Mouse (Mus musculus) layer of hippocampus, adult 2 months (tissue): ENCODE results near the gene Tgfbi. TPM values are rescaled to one million over a fixed set of nuclear protein-coding genes. Genes with fewer than 3 reads are reported as not detected.

Experiments used
- DNase-seq, 2 experiments: peaks; one replicate each; pipeline ENCODE4 v3.0.0; 2022; ENCODE audit warnings: low spot score in 2 of 2
- H3K27ac ChIP-seq: fragments of 200-600 bp; 2 replicates; pipeline ENCODE4 v1.8.1; 2022
- H3K4me3 ChIP-seq: fragments of 200-600 bp; 2 replicates; pipeline ENCODE4 v1.8.1; 2022; ENCODE audit warnings: mild to moderate bottlenecking
- CTCF ChIP-seq: fragments of 200-600 bp; conservative IDR thresholded peaks from 2 replicates; pipeline ENCODE4 v1.8.1; 2022; ENCODE audit warnings: antibody characterized with exemption, mild to moderate bottlenecking, moderate library complexity
- total RNA-seq, 2 experiments: library from RNA; stranded (reverse); gene quantifications; 2 replicates each; pipeline ENCODE4 v1.2.3; 2021

Tgfbi gene
- total RNA-seq, 2 experiments from 2014 or later: 3.1 to 3.8 TPM

DNA sequence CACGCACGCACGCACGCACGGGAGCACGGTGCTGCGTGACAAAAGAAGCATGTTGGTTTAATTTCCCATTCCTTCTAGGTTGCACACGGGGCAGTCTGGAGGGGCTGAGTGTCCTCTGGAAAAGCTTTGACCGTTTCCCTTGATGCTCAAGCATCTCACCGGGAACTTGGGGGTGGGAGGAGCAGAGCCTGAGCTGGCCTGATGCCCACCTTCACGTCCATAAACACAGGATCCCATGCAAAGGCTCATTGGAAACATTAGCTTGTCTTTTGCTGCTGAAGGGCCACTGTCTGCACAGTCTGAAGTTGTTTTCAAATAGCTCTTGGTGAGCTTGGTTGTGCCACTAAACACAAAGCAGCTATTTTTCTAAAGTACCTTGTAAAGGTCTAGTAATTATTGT is 2.6 kb upstream of the Tgfbi start:
- Histone ChIP-seq H3K4me3 (no peak overlapping the region), H3K27ac (no peak overlapping the region)
- no peak for TF ChIP-seq CTCF
- DNase-seq: no peak

- Histone ChIP-seq H3K4me3 (no peak overlapping the region), H3K27ac (no peak overlapping the region)
- TF ChIP-seq CTCF: no peak
- DNase-seq: no peak
These were observed 2.1 kb upstream of the Tgfbi start for GRCm38 (mm10) chr13:56607225-56607624.

- no peak for DNase-seq
- no peak for TF ChIP-seq CTCF
These were observed 1.5 kb upstream of the Tgfbi start for GRCm38 (mm10) chr13:56607846-56608245.

GRCm38 (mm10) chr13:56611129-56611528 is 1.8 kb downstream of the Tgfbi start:
- no peak overlapping the region for H3K27ac ChIP-seq
- H3K4me3 ChIP-seq: no peak overlapping the region
- DNase-seq: no peak
- TF ChIP-seq CTCF: no peak

More at GRCm38 (mm10) chr13:56607846-56608245, 1.5 kb upstream of the Tgfbi start:
- H3K4me3 ChIP-seq: no peak overlapping the region
- H3K27ac ChIP-seq: no peak overlapping the region

- TF ChIP-seq CTCF: no peak
- no peak overlapping the region for H3K27ac ChIP-seq
- no peak overlapping the region for H3K4me3 ChIP-seq
- DNase-seq: no peak
These were observed 2.4 kb downstream of the Tgfbi start for GRCm38 (mm10) chr13:56611741-56612140.

GRCm38 (mm10) chr13:56612331-56612730 is 3.0 kb downstream of the Tgfbi start:
- DNase-seq: no peak
- no peak overlapping the region for H3K4me3 ChIP-seq
- TF ChIP-seq CTCF: no peak
- no peak overlapping the region for H3K27ac ChIP-seq

DNA sequence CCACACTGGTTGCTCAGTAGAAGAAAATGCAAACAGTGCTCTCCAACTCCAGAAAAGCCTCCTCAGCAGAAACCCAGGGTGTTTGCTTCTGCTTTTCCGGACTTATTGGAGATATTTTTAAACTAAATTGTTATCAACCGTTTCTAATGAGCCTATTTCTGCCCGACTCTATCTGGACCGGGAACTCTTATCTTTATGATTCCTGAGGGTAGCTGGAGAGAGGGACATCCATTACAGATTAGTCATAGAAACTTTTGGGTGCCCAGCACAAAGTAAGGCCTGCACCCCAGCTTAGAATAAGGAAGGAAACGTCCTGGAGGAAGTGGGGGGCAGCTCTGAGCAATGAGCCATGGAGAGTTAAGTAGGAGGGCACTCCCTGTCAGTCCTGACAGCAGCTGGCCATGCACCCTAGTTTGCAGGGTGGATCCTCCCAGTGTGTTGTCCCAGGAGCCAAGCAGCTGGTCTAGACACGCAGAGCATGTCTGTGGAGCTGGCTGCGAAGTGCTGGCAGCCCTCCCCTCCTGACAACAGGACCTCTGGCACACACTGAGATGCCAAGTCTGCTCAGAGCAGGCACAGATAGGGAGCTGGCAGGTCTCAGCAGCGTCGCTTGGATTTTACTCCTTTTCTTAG is 4.2 kb downstream of the Tgfbi start:
- TF ChIP-seq CTCF: no peak
- Histone ChIP-seq H3K27ac (peak overlapping the region; percentile 18; the same call in 1 of the 2 replicates), H3K4me3 (no peak overlapping the region)
- no peak for DNase-seq

- DNase-seq: no peak
- Histone ChIP-seq H3K27ac (0 out of 2 replicates have a peak overlapping the region, but pooled peaks have one; percentile 7), H3K4me3 (no peak overlapping the region)
- no peak for TF ChIP-seq CTCF
These were observed 5.4 kb downstream of the Tgfbi start for GRCm38 (mm10) chr13:56614768-56615167.

GRCm38 (mm10) chr13:56615223-56615622 is 5.9 kb downstream of the Tgfbi start:
- Histone ChIP-seq H3K27ac (0 out of 2 replicates have a peak overlapping the region, but pooled peaks have one; percentile 7), H3K4me3 (no peak overlapping the region)
- no peak for TF ChIP-seq CTCF
- no peak for DNase-seq

GRCm38 (mm10) chr13:56615864-56616263 is 6.5 kb downstream of the Tgfbi start:
- no peak overlapping the region for H3K27ac ChIP-seq
- no peak overlapping the region for H3K4me3 ChIP-seq
- TF ChIP-seq CTCF: peak; percentile 62
- DNase-seq: no peak

DNA sequence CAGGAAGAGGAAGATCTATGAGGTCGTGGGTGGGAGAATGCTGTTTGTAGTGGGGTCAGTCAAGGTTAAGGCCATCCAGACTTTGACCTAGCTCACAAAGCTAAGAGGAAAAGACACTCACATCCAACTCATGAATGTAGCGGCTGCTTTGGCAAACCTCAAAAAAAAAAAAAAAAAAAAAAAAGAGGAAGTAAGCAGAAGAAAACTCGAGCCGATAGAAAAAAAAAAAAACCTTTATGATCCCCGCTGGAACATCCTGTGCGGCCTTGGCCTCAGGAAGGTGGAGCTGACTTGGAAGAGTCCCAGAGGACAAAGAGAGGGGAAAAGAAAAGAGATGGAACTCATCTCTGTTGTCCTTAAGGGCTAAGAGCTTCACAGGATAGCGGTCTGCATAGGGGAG is 7.1 kb downstream of the Tgfbi start:
- H3K4me3 ChIP-seq: no peak overlapping the region
- no peak for TF ChIP-seq CTCF
- no peak for DNase-seq
- no peak overlapping the region for H3K27ac ChIP-seq

DNA sequence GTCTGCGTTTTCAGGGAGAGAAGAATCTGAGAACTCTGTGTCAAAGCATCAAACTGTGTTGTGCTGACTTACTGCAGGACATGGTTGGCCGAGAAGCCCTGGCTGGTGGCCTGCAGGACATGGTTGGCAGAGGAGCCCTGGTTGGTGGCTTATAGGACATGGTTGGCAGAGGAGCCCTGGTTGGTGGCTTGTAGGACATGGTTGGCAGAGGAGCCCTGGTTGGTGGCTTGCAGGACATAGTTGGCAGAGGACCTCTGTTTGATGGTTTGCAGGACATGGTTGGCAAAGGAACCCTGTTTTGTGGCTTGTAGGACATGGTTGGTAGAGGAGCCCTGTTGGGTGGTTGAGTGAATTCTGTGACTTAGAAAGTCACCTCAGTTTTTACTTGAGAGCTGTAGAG is 7.9 kb downstream of the Tgfbi start:
- TF ChIP-seq CTCF: no peak
- no peak for DNase-seq
- Histone ChIP-seq H3K4me3 (no peak overlapping the region), H3K27ac (no peak overlapping the region)

DNA sequence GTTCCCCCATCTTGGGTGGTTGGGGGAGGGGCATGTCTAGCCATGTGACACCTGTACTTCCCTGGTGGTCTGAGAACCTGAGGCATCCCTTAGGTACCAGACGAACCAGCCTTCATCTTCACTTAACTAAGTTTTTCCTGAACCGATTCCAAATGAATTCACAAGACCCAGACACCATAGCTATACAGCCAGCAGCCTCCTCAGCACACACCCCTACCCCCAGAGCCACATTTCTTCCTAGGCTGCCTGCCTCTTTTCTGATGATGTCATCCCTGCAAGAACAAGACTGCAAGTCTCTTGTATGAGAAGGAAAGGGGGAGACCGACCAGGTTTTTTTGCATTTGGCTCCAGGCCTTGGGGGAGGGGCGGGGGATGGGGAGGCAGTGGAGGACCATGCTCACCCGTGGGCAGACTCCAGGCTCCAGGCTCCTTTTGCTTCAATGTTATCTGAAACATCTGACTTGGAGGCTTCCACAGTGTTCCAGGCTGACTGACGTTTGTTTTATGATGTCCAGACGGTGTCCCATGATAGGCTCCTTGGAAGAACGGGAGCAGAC is 13.0 kb downstream of the Tgfbi start:
- no peak overlapping the region for H3K27ac ChIP-seq
- DNase-seq: no peak
- no peak for TF ChIP-seq CTCF
- H3K4me3 ChIP-seq: no peak overlapping the region

DNA sequence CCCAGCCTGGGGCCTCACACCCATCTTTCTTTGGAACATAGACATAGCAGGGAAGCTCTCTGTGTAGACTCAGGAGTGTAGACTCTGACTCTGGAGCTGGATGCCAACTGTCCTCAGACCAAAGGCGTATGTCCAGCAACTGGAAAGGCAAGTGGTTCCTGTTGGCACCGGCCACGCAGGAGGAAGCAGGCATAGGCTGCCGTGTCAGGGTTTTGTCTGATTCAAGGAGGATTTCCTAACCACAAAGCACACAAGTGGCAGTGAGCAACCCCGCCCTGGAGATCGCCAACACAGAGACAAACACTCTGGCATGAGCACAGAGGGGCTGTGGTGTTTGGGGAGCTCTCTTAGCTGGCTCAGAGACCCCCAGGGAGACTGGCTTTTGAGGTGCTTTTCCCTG is 17.2 kb downstream of the Tgfbi start:
- no peak for DNase-seq
- Histone ChIP-seq H3K4me3 (no peak overlapping the region), H3K27ac (no peak overlapping the region)
- no peak for TF ChIP-seq CTCF
